ENCODE assay signal across 8 mouse cellular contexts in the genomic region with DNA sequence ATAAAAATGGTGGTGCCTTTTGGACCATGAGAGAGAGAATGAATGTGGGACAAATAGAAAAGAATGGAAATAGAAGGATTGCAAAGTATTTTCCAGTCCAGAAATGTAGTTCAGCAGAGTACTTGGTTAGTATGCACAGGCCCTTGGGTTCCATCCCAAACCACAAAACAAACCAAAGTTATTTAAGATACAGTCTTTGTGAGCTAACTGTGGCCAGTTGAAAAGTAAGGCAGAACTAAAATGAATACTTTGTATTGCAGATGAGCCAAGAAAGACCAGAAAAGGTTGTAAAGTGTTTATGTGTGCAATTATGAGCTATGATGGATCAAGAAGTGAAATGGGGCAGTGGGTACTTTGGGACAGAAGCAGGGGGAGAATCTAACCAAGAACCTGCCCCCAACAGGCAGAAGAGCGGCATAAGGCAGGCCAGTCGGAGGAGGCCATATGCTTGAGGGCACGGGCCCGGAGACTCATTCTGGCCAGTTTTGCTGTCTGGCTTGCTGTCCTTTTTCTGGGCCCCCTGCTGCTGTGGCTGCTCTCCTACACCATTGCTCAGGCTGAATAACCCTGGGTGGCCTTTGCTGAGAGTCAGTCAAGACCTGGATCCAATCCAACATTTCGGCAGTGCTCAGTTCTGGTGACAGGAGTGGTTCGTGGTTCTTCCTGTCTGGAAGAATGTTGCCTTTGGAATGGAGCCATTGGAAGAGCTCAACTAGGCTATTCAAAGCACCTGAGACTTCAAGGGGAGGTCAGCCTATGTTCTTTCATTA. TPM values are rescaled to one million over a fixed set of nuclear protein-coding genes. Genes with fewer than 3 reads are reported as not detected.
DNase-seq lines count a peak whose midpoint lies in the region; ATAC-seq and TF ChIP-seq lines count a peak whose summit lies in the region.
"Had no signal": no experiment of that assay in that cellular context is flagged by ENCODE, and none has a peak within 500 bp of the region (broad histone marks: within the 10 kb centered on the region; RNA-seq: fewer than 3 reads in every experiment).

No protein-coding gene starts in this region.

- H3K9ac ChIP-seq in lung, embryonic 14.5 days: no peak overlapping the region
- H3K9ac ChIP-seq in heart, embryonic 15.5 days: no peak overlapping the region

- peak; percentile 31; the same call in 1 of the 2 replicates for ATAC-seq in lung, embryonic 14.5 days (ENCODE audit: insufficient read depth)
- peak; percentile 81 for ATAC-seq in heart, embryonic 15.5 days (replicated peaks; ENCODE audit: insufficient number of reproducible peaks, insufficient read depth, low FRiP score, low read depth)
- no peak for ATAC-seq in frontal cortex, adult (ENCODE audit: low TSS enrichment)

- H3K27me3 ChIP-seq in lung, embryonic 14.5 days (ENCODE audit: insufficient read depth, low read length): no peaks in the 10 kb centered on the region
- H3K27me3 ChIP-seq in heart, embryonic 15.5 days: no peaks in the 10 kb centered on the region
- H3K27me3 ChIP-seq: megakaryocyte, embryonic 14.5 days had no signal

- H3K36me3 ChIP-seq in lung, embryonic 14.5 days (ENCODE audit: insufficient read depth): peaks cover 81% of the 10 kb centered on the region
- H3K36me3 ChIP-seq in heart, embryonic 15.5 days: peaks cover 54% of the 10 kb centered on the region

- intact Hi-C loops in gastrocnemius, postnatal 36 days (cut with DNase I): loop anchor here (5.0 kb wide), 1 partner anchor 37 kb away; no protein-coding TSS in a partner anchor

- no peak overlapping the region for H3K4me2 ChIP-seq in lung, embryonic 14.5 days
- no peak overlapping the region for H3K4me2 ChIP-seq in heart, embryonic 15.5 days

- 0 out of 2 replicates have a peak, but pooled peaks have one; percentile 13 for TF ChIP-seq CTCF in lung, embryonic 14.5 days (IDR thresholded peaks at IDR 0.05; ENCODE audit: low read depth)
- no peak for TF ChIP-seq CTCF in lung, adult 2 months (IDR thresholded peaks at IDR 0.05; ENCODE audit: insufficient read depth, low read length)
- no peak for TF ChIP-seq CTCF in olfactory bulb, adult 2 months (IDR thresholded peaks at IDR 0.05; ENCODE audit: insufficient read depth, low read depth, low read length)

- H3K4me1 ChIP-seq in lung, embryonic 14.5 days (ENCODE audit: insufficient read depth): no peaks in the 10 kb centered on the region
- H3K4me1 ChIP-seq in lung, adult 2 months (ENCODE audit: control insufficient read depth, insufficient read depth, low read length): peaks cover 5% of the 10 kb centered on the region; the same call in 1 of the 2 replicates
- peaks cover 13% of the 10 kb centered on the region for H3K4me1 ChIP-seq in heart, embryonic 15.5 days (replicated peaks)
- peaks cover 4% of the 10 kb centered on the region; the same call in 1 of the 2 replicates for H3K4me1 ChIP-seq in olfactory bulb, adult 2 months (ENCODE audit: control insufficient read depth, insufficient read depth, low read length)

- 64% methylated on average over 6 of the region's 6 CpGs for WGBS in lung, embryonic 14.5 days
- 58% methylated on average over 6 of the region's 6 CpGs for WGBS in lung, adult 2 months
- WGBS in heart, embryonic 15.5 days: 60% methylated on average over 6 of the region's 6 CpGs
- WGBS in olfactory bulb, adult 2 months: 48% methylated on average over 6 of the region's 6 CpGs

- no peak overlapping the region for H3K4me3 ChIP-seq in lung, embryonic 14.5 days (ENCODE audit: low read depth, low read length)
- H3K4me3 ChIP-seq in lung, adult 2 months (replicated peaks; ENCODE audit: extremely low read depth, low read depth, low read length): no peak overlapping the region
- no peak overlapping the region for H3K4me3 ChIP-seq in heart, embryonic 15.5 days
- H3K4me3 ChIP-seq in olfactory bulb, adult 2 months (ENCODE audit: insufficient read depth, low read depth, low read length): no peak overlapping the region
- H3K4me3 ChIP-seq: megakaryocyte, embryonic 14.5 days had no signal

- H3K9me3 ChIP-seq in lung, embryonic 14.5 days (ENCODE audit: low read depth, low read length): no peaks in the 10 kb centered on the region
- no peaks in the 10 kb centered on the region for H3K9me3 ChIP-seq in heart, embryonic 15.5 days (replicated peaks)
- H3K9me3 ChIP-seq: megakaryocyte, embryonic 14.5 days had no signal

- no peak for TF ChIP-seq POLR2A in lung, adult 2 months (IDR thresholded peaks at IDR 0.05; ENCODE audit: borderline replicate concordance, extremely low read depth, low read depth, low read length)
- TF ChIP-seq POLR2A in olfactory bulb, adult 2 months (IDR thresholded peaks at IDR 0.05; ENCODE audit: insufficient read depth, low read depth, low read length): no peak

- no peak overlapping the region for H3K27ac ChIP-seq in lung, embryonic 14.5 days (ENCODE audit: low read depth)
- peak overlapping the region; percentile 31 for H3K27ac ChIP-seq in heart, embryonic 15.5 days
- H3K27ac ChIP-seq in olfactory bulb, adult 2 months (ENCODE audit: insufficient read depth, low read depth, low read length): peak overlapping the region; percentile 21; the same call in 1 of the 2 replicates

- peak; percentile 59 for DNase-seq in lung, embryonic 14.5 days
- no peak for DNase-seq in lung, adult 2 months
- DNase-seq in cerebellum, adult 18-20 months: peak; percentile 91 to 96
- DNase-seq in gastrocnemius, postnatal 36 days: no peak

RNA-seq across cellular contexts. Expression of gene Tmem265, which starts 3.4 kb away (rescaled TPM):
- polyA plus RNA-seq in lung, embryonic 14.5 days (2014; fragmentation: Nextera tagmentation; extraction: Ambion mirVana): 4.0 and 6.3 TPM in 2 replicates
- polyA plus RNA-seq in lung, adult 2 months (2012; rRNA removed): 1.7 and 4.2 TPM in 2 replicates
- polyA plus RNA-seq in heart, embryonic 15.5 days (2015; fragmentation: Nextera tagmentation; extraction: Ambion mirVana): 2.9 and 4.1 TPM in 2 replicates
- polyA plus RNA-seq in olfactory bulb, adult 2 months (2012; ENCODE audit: insufficient read depth, insufficient read length, low replicate concordance, missing spikeins): not detected in 2 replicates
- not detected for total RNA-seq in gastrocnemius, postnatal 36 days (2021)

RNA-seq across cellular contexts. Expression of gene Phkg2, which starts 8.6 kb away (rescaled TPM):
- 31.3 and 39.3 TPM in 2 replicates for polyA plus RNA-seq in lung, embryonic 14.5 days (2014; fragmentation: Nextera tagmentation; extraction: Ambion mirVana)
- polyA plus RNA-seq in lung, adult 2 months (2012; rRNA removed): 54.9 and 70.9 TPM in 2 replicates
- polyA plus RNA-seq in heart, embryonic 15.5 days (2015; fragmentation: Nextera tagmentation; extraction: Ambion mirVana): 27.5 and 36.5 TPM in 2 replicates
- polyA plus RNA-seq in olfactory bulb, adult 2 months (2012; ENCODE audit: insufficient read depth, insufficient read length, low replicate concordance, missing spikeins): not detected in 2 replicates
- 1 to 10 TPM; 7.6 to 9.8 TPM for total RNA-seq in gastrocnemius, postnatal 36 days (2021)

RNA-seq across cellular contexts. Expression of gene Ccdc189, which starts 23.8 kb away (rescaled TPM):
- 8.6 and 9.1 TPM in 2 replicates for polyA plus RNA-seq in lung, embryonic 14.5 days (2014; fragmentation: Nextera tagmentation; extraction: Ambion mirVana)
- 14.0 and 16.5 TPM in 2 replicates for polyA plus RNA-seq in lung, adult 2 months (2012; rRNA removed)
- 10.6 and 12.6 TPM in 2 replicates for polyA plus RNA-seq in heart, embryonic 15.5 days (2015; fragmentation: Nextera tagmentation; extraction: Ambion mirVana)
- polyA plus RNA-seq in olfactory bulb, adult 2 months (2012; ENCODE audit: insufficient read depth, insufficient read length, low replicate concordance, missing spikeins): not detected in 2 replicates
- 1 to 10 TPM; 2.6 to 3.5 TPM for total RNA-seq in gastrocnemius, postnatal 36 days (2021)

RNA-seq across cellular contexts. Expression of gene Rnf40, which starts 24.0 kb away (rescaled TPM):
- 46.7 and 47.6 TPM in 2 replicates for polyA plus RNA-seq in lung, embryonic 14.5 days (2014; fragmentation: Nextera tagmentation; extraction: Ambion mirVana)
- 26.1 and 32.8 TPM in 2 replicates for polyA plus RNA-seq in lung, adult 2 months (2012; rRNA removed)
- 27.9 and 32.3 TPM in 2 replicates for polyA plus RNA-seq in heart, embryonic 15.5 days (2015; fragmentation: Nextera tagmentation; extraction: Ambion mirVana)
- 81.5 TPM in 1 of 2 replicates, not detected in the other for polyA plus RNA-seq in olfactory bulb, adult 2 months (2012; ENCODE audit: insufficient read depth, insufficient read length, low replicate concordance, missing spikeins)
- total RNA-seq in gastrocnemius, postnatal 36 days (2021): 10 to 100 TPM; 26.8 to 31.6 TPM

RNA-seq across cellular contexts. Expression of gene Gm42715, which starts 45.2 kb away (rescaled TPM):
- polyA plus RNA-seq in lung, embryonic 14.5 days (2014; fragmentation: Nextera tagmentation; extraction: Ambion mirVana): 19.6 and 20.5 TPM in 2 replicates
- polyA plus RNA-seq in lung, adult 2 months (2012; rRNA removed): 8.1 and 10.0 TPM in 2 replicates
- polyA plus RNA-seq in heart, embryonic 15.5 days (2015; fragmentation: Nextera tagmentation; extraction: Ambion mirVana): 8.2 and 9.0 TPM in 2 replicates
- not detected in 2 replicates for polyA plus RNA-seq in olfactory bulb, adult 2 months (2012; ENCODE audit: insufficient read depth, insufficient read length, low replicate concordance, missing spikeins)
- total RNA-seq in gastrocnemius, postnatal 36 days (2021): 1 to 10 TPM; 4.2 to 5.4 TPM

Comparison
In these comparisons a context has a peak if more than half of its experiments do, and no peak if none do; other contexts are left out.
1. DNase-seq: peak in lung, embryonic 14.5 days (single experiment) and cerebellum, adult 18-20 months (2 of 2); none in lung, adult 2 months (single experiment) and gastrocnemius, postnatal 36 days (0 of 2).